Mouse (Mus musculus) gastrocnemius, postnatal 4 days (tissue): ENCODE results near the gene Hsf3. TPM values are rescaled to one million over a fixed set of nuclear protein-coding genes. Genes with fewer than 3 reads are reported as not detected.
"Not testable (repeated sequence)": the region's sequence is repeated elsewhere in the genome, so short reads cannot be mapped to it uniquely, and the experiment has no call there.

Experiments used
- DNase-seq, 2 experiments: peaks; one replicate each; pipeline ENCODE4 v3.0.0; 2021 to 2022; ENCODE audit warnings: low spot score in 2 of 2, mixed read lengths in 2 of 2
- long read RNA-seq, 2 experiments: library from polyadenylated mRNA; stranded (forward); transcript quantifications; one replicate each; pipeline ENCODE4 v2.0.0; 2021
- total RNA-seq, 2 experiments: library from RNA; stranded (reverse); gene quantifications; 2 replicates each; pipeline ENCODE4 v1.2.3; 2021

Gene Hsf3
- not detected for total RNA-seq
- long read RNA-seq, experiment 1 = 0 reads
- long read RNA-seq, experiment 2 = 0 reads

GRCm38 (mm10) chrX:96456201-96456963, at the start of gene Hsf3:
Gene Hsf3, minus strand, starts transcription at chrX:96456294.
- peak in 1 of 2 experiments; percentile 12 for DNase-seq

DNA sequence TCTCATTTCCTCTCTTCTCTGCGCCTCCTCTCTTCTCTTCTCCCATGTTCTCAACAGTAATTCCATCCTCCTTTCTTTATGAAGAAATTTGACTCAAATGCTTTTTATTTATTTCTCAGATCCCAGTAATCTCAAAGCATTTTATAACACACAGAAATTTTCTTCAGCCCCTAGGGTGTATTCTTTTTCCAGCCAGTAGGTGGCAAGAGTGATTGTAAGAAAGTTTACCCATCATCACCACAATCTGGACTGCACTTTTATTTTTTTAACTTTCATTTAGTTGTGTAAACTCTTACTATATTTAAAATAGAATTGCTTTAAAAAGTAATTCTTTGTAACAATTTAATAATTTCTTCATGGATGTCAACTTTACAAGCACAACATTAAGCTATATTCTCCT, 45.5 kb upstream of the Hsf3 start:
- no peak for DNase-seq

- no peak for DNase-seq
Observed at GRCm38 (mm10) chrX:96455149-96455548, 945 bp downstream of the Hsf3 start, which contains the start of gene Heph. Gene Heph, plus strand, starts transcription at chrX:96455359.

DNA sequence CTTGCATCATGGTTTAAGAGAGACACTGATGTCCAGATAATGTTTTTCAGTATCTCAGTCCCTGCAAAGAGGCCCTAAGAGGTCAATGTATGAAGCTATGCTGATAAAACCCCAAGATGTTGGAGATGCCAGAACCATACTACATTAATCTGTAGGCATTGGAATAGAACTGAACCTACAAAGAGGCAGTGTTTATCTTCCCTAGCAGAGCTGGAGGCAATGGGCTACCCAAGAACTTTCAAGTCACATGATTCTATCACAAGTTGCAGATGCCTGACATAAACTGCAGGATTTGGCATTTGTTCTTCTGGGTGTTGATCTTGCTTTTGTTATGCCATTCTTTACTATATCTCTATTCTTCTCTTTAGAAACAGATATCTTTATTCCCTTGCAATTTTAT, 36.7 kb downstream of the Hsf3 start:
- no peak for DNase-seq

GRCm38 (mm10) chrX:96417733-96418132, 38.4 kb downstream of the Hsf3 start:
- no peak for DNase-seq

GRCm38 (mm10) chrX:96416970-96417369, 39.1 kb downstream of the Hsf3 start:
- DNase-seq = no peak

- not testable (repeated sequence) for DNase-seq
Observed at GRCm38 (mm10) chrX:96415351-96415750, 40.7 kb downstream of the Hsf3 start.

- DNase-seq = no peak
Observed at GRCm38 (mm10) chrX:96339108-96339507, 117.0 kb downstream of the Hsf3 start.

DNA sequence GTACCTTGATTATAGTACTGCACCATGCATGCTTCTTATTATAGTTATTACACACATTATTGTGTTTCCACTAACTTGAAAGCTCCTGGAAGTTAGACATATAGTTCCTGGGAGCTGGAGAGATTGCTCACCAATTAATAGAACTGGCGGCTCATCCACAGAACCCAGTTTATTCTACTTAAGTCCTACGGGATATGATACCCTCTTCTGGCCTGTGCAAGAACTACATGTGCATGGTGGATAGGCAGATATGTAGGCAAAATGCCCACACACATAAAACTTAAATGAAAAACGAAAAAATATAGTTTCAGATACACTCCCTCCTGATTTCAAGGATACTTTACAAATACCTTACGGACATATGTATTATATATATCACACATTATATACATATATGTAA, 126.3 kb downstream of the Hsf3 start:
- DNase-seq = no peak

DNA sequence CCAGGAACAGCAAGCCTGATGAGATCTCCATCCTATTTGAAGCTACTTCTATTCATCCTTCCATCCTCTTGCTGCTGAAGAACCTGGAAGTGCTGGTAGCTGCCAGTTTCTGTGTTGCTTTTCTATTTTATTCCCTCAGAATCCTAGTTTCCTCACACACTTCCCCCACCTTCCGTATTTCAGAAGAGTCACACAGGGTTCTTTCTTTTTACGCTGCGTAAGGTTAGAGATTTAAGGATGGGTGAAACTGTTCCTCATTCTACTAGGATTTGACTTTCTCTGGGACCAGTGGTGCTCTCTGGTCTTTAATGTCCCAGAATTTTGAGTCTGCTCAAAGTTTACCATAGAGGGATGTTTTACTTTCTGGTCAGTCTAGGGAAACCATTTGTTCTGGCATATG, 162.8 kb downstream of the Hsf3 start, which contains the start of gene Vsig4:
TSS of gene Vsig4 (minus strand) at position 101 of the 400 bp plus-strand sequence.
- DNase-seq = no peak

GRCm38 (mm10) chrX:96256509-96256908, 199.6 kb downstream of the Hsf3 start:
- DNase-seq = no peak

Other genes starting within 250 kb of the Hsf3 start
- under 1 TPM in 1 of 2 experiments, not detected in 1; 0.23 TPM for gene Vsig4, start 162.9 kb downstream of the Hsf3 start, total RNA-seq
- 10 to 100 TPM; 10.2 to 11.8 TPM for gene Heph, start 935 bp downstream of the Hsf3 start, total RNA-seq